Mouse (Mus musculus) lung, adult 2 months (tissue): ENCODE data around the gene Drosha.

Experiments used
- CTCF ChIP-seq: fragments of 200-500 bp; IDR thresholded peaks from 2 replicates; pipeline ENCODE4 v1.5.1; 2011; ENCODE audit warnings: mild to moderate bottlenecking, low read length, control low read depth; ENCODE audit not compliant: insufficient read depth
- POLR2A ChIP-seq: fragments of 200-500 bp; IDR thresholded peaks from 2 replicates; pipeline ENCODE4 v1.6.1; 2011; ENCODE audit warnings: low read depth, mild to moderate bottlenecking, control low read depth, low read length, borderline replicate concordance; ENCODE audit errors: extremely low read depth

DNA sequence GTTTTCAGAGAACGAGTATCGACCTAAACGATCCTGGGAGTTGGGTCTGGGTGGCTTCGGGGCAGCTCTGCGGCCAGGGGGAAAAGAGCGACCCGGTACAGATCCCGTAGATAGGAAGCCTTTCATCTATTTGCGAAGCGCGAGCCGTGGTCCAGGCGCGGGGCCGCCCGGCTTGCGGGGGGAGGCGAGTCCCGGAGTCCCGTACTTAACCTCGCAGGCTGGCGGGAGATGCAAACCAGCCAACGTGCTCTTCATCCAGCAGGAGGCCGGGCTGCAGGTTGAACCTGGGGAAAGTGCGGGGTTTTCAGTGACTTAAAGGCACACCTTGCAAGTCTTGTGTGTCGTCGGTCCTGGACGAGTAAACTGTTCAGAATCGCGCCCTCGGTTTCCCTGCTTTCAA is 350 bp downstream of the Drosha start:
- TF ChIP-seq CTCF (no peak), POLR2A (no peak)
